Comparison of ENCODE assay signal across 30 mouse cellular contexts in genomic region chr5:44714508-44714907, GRCm38 (mm10).
DNase-seq lines count a peak whose midpoint lies in the region; ATAC-seq lines count a peak whose summit lies in the region.
"Had no signal": no experiment of that assay in that cellular context is flagged by ENCODE, and none has a peak within 500 bp of the region (broad histone marks: within the 10 kb centered on the region; RNA-seq: fewer than 3 reads in every experiment).

No protein-coding gene starts in this region.

- DNase-seq in frontal cortex, postnatal 25 days (ENCODE audit: low spot score in 2 of 2), result no peak
- peak; percentile 71 for DNase-seq in midbrain, embryonic 11.5 days (ENCODE audit: low spot score, missing footprints)
- no peak for DNase-seq in gastrocnemius, postnatal 36 days
- DNase-seq: adrenal gland, postnatal 10 days; B cell, adult 2 months; cerebellum, adult 11-12 months; cerebellum, adult 8-10 months; cerebellum, postnatal 10 days; cerebellum, postnatal 36 days; embryo, embryonic 11 days; gastrocnemius, postnatal 10 days; heart, postnatal 10 days; heart, postnatal 36 days had no signal

- intact Hi-C loops in gastrocnemius, postnatal 36 days (cut with DNase I), result no loop called here

- H3K4me1 ChIP-seq in midbrain, embryonic 11.5 days (ENCODE audit: control insufficient read depth, insufficient read depth, low read length), result peaks cover 4% of the 10 kb centered on the region
- peaks cover 20% of the 10 kb centered on the region for H3K4me1 ChIP-seq in midbrain, embryonic 15.5 days
- H3K4me1 ChIP-seq in neural tube, embryonic 15.5 days, result peaks cover 31% of the 10 kb centered on the region
- H3K4me1 ChIP-seq: heart, embryonic 15.5 days had no signal

- no peak overlapping the region for H3K27ac ChIP-seq in midbrain, embryonic 11.5 days (ENCODE audit: low read depth, low read length)
- H3K27ac ChIP-seq in midbrain, embryonic 15.5 days, result no peak overlapping the region
- 0 out of 2 replicates have a peak overlapping the region, but pooled peaks have one; percentile 33 for H3K27ac ChIP-seq in neural tube, embryonic 15.5 days (replicated peaks)
- H3K27ac ChIP-seq: embryonic facial prominence, embryonic 10.5 days; embryonic facial prominence, embryonic 13.5 days; forebrain, embryonic 13.5 days; heart, embryonic 15.5 days; intestine, embryonic 15.5 days had no signal

- no peak overlapping the region for H3K4me2 ChIP-seq in midbrain, embryonic 11.5 days
- no peak overlapping the region for H3K4me2 ChIP-seq in midbrain, embryonic 15.5 days
- no peak overlapping the region for H3K4me2 ChIP-seq in neural tube, embryonic 15.5 days
- H3K4me2 ChIP-seq: embryonic facial prominence, embryonic 13.5 days; forebrain, embryonic 13.5 days; heart, embryonic 11.5 days; heart, embryonic 15.5 days; hindbrain, embryonic 13.5 days; intestine, embryonic 15.5 days had no signal

- H3K36me3 ChIP-seq in midbrain, embryonic 11.5 days (ENCODE audit: control insufficient read depth, insufficient read depth, low read length), result no peaks in the 10 kb centered on the region
- H3K36me3 ChIP-seq in midbrain, embryonic 15.5 days (replicated peaks), result no peaks in the 10 kb centered on the region
- H3K36me3 ChIP-seq in neural tube, embryonic 15.5 days, result no peaks in the 10 kb centered on the region
- H3K36me3 ChIP-seq: embryonic facial prominence, embryonic 10.5 days; embryonic facial prominence, embryonic 13.5 days; G1E; heart, embryonic 15.5 days; hindbrain, embryonic 10.5 days; hindbrain, embryonic 13.5 days; intestine, embryonic 15.5 days had no signal

- H3K4me3 ChIP-seq in midbrain, embryonic 11.5 days (ENCODE audit: low read depth, low read length), result no peak overlapping the region
- H3K4me3 ChIP-seq in midbrain, embryonic 15.5 days, result no peak overlapping the region
- no peak overlapping the region for H3K4me3 ChIP-seq in neural tube, embryonic 15.5 days (replicated peaks)
- H3K4me3 ChIP-seq: embryonic facial prominence, embryonic 10.5 days; embryonic facial prominence, embryonic 13.5 days; erythroblast, embryonic 14.5 days; forebrain, embryonic 13.5 days; heart, embryonic 15.5 days; hindbrain, embryonic 10.5 days; hindbrain, embryonic 13.5 days; intestine, embryonic 15.5 days had no signal

- ATAC-seq in frontal cortex, adult (ENCODE audit: low TSS enrichment), result peak; percentile 82
- ATAC-seq in midbrain, embryonic 11.5 days (ENCODE audit: low FRiP score), result no peak
- ATAC-seq in midbrain, embryonic 15.5 days (replicated peaks), result no peak
- ATAC-seq in neural tube, embryonic 15.5 days (ENCODE audit: low FRiP score), result no peak
- ATAC-seq: forebrain, embryonic 13.5 days; forebrain, embryonic 16.5 days; hindbrain, embryonic 16.5 days; intestine, embryonic 15.5 days; Patski had no signal

- H3K9me3 ChIP-seq in midbrain, embryonic 11.5 days (ENCODE audit: control insufficient read depth, low read length), result no peaks in the 10 kb centered on the region
- H3K9me3 ChIP-seq in midbrain, embryonic 15.5 days, result no peaks in the 10 kb centered on the region
- H3K9me3 ChIP-seq in neural tube, embryonic 15.5 days (replicated peaks), result no peaks in the 10 kb centered on the region
- H3K9me3 ChIP-seq: embryonic facial prominence, embryonic 10.5 days; embryonic facial prominence, embryonic 13.5 days; forebrain, embryonic 13.5 days; G1E; heart, embryonic 15.5 days; hindbrain, embryonic 10.5 days; hindbrain, embryonic 13.5 days; intestine, embryonic 15.5 days had no signal

- 46% methylated on average over 4 of the region's 4 CpGs for WGBS in midbrain, embryonic 11.5 days
- WGBS in midbrain, embryonic 15.5 days, result 44% methylated on average over 4 of the region's 4 CpGs
- 42% methylated on average over 4 of the region's 4 CpGs for WGBS in neural tube, embryonic 15.5 days

- H3K27me3 ChIP-seq in midbrain, embryonic 11.5 days (ENCODE audit: control insufficient read depth, insufficient read depth, low read length), result no peaks in the 10 kb centered on the region
- no peaks in the 10 kb centered on the region for H3K27me3 ChIP-seq in midbrain, embryonic 15.5 days (replicated peaks)
- no peaks in the 10 kb centered on the region for H3K27me3 ChIP-seq in neural tube, embryonic 15.5 days (replicated peaks)
- H3K27me3 ChIP-seq: CH12.LX; embryonic facial prominence, embryonic 13.5 days; forebrain, embryonic 13.5 days; heart, embryonic 15.5 days; hindbrain, embryonic 13.5 days; intestine, embryonic 15.5 days; Patski had no signal

- no peak overlapping the region for H3K9ac ChIP-seq in midbrain, embryonic 11.5 days (ENCODE audit: low read length)
- H3K9ac ChIP-seq in midbrain, embryonic 15.5 days, result no peak overlapping the region
- no peak overlapping the region for H3K9ac ChIP-seq in neural tube, embryonic 15.5 days (replicated peaks)
- H3K9ac ChIP-seq: embryonic facial prominence, embryonic 13.5 days; forebrain, embryonic 13.5 days; heart, embryonic 15.5 days; hindbrain, embryonic 13.5 days; intestine, embryonic 15.5 days had no signal
